Comparison of ENCODE assay signal across 13 mouse cellular contexts in genomic region chr10:77237795-77238580, GRCm38 (mm10). TPM values are rescaled to one million over a fixed set of nuclear protein-coding genes. Genes with fewer than 3 reads are reported as not detected.
A peak's percentile ranks its signal among the peaks of the same experiment; 100 is the strongest.
DNase-seq lines count a peak whose midpoint lies in the region; ATAC-seq and TF ChIP-seq lines count a peak whose summit lies in the region.
"Had no signal": no experiment of that assay in that cellular context is flagged by ENCODE, and none has a peak within 500 bp of the region (broad histone marks: within the 10 kb centered on the region; RNA-seq: fewer than 3 reads in every experiment).

No protein-coding gene starts in this region.

- 0 out of 2 replicates have a peak overlapping the region, but pooled peaks have one; percentile 40 for H3K27ac ChIP-seq in hindbrain, embryonic 10.5 days
- no peak overlapping the region for H3K27ac ChIP-seq in hindbrain, embryonic 13.5 days
- no peak overlapping the region for H3K27ac ChIP-seq in lung, postnatal 0 days (ENCODE audit: low read length)
- H3K27ac ChIP-seq in embryonic facial prominence, embryonic 13.5 days = no peak overlapping the region
- H3K27ac ChIP-seq in stomach, embryonic 16.5 days (ENCODE audit: low read length) = peak overlapping the region; percentile 42; the same call in 1 of the 2 replicates
- no peak overlapping the region for H3K27ac ChIP-seq in forebrain, embryonic 14.5 days (ENCODE audit: low read depth, low read length)
- H3K27ac ChIP-seq: limb, embryonic 13.5 days had no signal

- H3K9me3 ChIP-seq in hindbrain, embryonic 10.5 days = 0 out of 2 replicates have a peak, but pooled peaks cover 4% of the 10 kb centered on the region
- H3K9me3 ChIP-seq in hindbrain, embryonic 13.5 days = no peaks in the 10 kb centered on the region
- H3K9me3 ChIP-seq in lung, postnatal 0 days (ENCODE audit: low read length) = no peaks in the 10 kb centered on the region
- H3K9me3 ChIP-seq in embryonic facial prominence, embryonic 13.5 days = no peaks in the 10 kb centered on the region
- 0 out of 2 replicates have a peak, but pooled peaks cover 3% of the 10 kb centered on the region for H3K9me3 ChIP-seq in stomach, embryonic 16.5 days (replicated peaks; ENCODE audit: control insufficient read depth, low read length)
- H3K9me3 ChIP-seq in forebrain, embryonic 14.5 days (replicated peaks; ENCODE audit: control insufficient read depth, low read length) = no peaks in the 10 kb centered on the region
- H3K9me3 ChIP-seq: limb, embryonic 13.5 days had no signal

- 74% methylated on average over 16 of the region's 16 CpGs for WGBS in hindbrain, embryonic 10.5 days
- 79% methylated on average over 16 of the region's 16 CpGs for WGBS in hindbrain, embryonic 13.5 days
- 51% methylated on average over 16 of the region's 16 CpGs for WGBS in lung, postnatal 0 days
- WGBS in embryonic facial prominence, embryonic 13.5 days = 62% methylated on average over 16 of the region's 16 CpGs
- WGBS in stomach, embryonic 16.5 days = 60% methylated on average over 16 of the region's 16 CpGs
- 80% methylated on average over 16 of the region's 16 CpGs for WGBS in forebrain, embryonic 14.5 days

- TF ChIP-seq EP300 in lung, postnatal 0 days (IDR thresholded peaks at IDR 0.05) = no peak

- no peaks in the 10 kb centered on the region for H3K36me3 ChIP-seq in hindbrain, embryonic 10.5 days
- H3K36me3 ChIP-seq in hindbrain, embryonic 13.5 days = no peaks in the 10 kb centered on the region
- H3K36me3 ChIP-seq in lung, postnatal 0 days (ENCODE audit: insufficient read depth, low read length) = no peaks in the 10 kb centered on the region
- no peaks in the 10 kb centered on the region for H3K36me3 ChIP-seq in embryonic facial prominence, embryonic 13.5 days
- no peaks in the 10 kb centered on the region for H3K36me3 ChIP-seq in stomach, embryonic 16.5 days (ENCODE audit: control insufficient read depth, insufficient read depth, low read length)
- no peaks in the 10 kb centered on the region for H3K36me3 ChIP-seq in forebrain, embryonic 14.5 days (ENCODE audit: control insufficient read depth, insufficient read depth, low read length)
- H3K36me3 ChIP-seq: limb, embryonic 13.5 days had no signal

- H3K4me3 ChIP-seq in hindbrain, embryonic 10.5 days = no peak overlapping the region
- no peak overlapping the region for H3K4me3 ChIP-seq in hindbrain, embryonic 13.5 days
- H3K4me3 ChIP-seq in lung, postnatal 0 days (ENCODE audit: low read depth, low read length) = no peak overlapping the region
- no peak overlapping the region for H3K4me3 ChIP-seq in embryonic facial prominence, embryonic 13.5 days
- H3K4me3 ChIP-seq in stomach, embryonic 16.5 days (replicated peaks; ENCODE audit: low read length) = no peak overlapping the region
- no peak overlapping the region for H3K4me3 ChIP-seq in forebrain, embryonic 14.5 days (ENCODE audit: low read depth, low read length)
- H3K4me3 ChIP-seq: limb, embryonic 13.5 days had no signal

- H3K4me1 ChIP-seq in hindbrain, embryonic 10.5 days (replicated peaks) = peaks cover 22% of the 10 kb centered on the region
- H3K4me1 ChIP-seq in hindbrain, embryonic 13.5 days (replicated peaks) = no peaks in the 10 kb centered on the region; the same call in 1 of the 2 replicates
- peaks cover 5% of the 10 kb centered on the region; the same call in 1 of the 2 replicates for H3K4me1 ChIP-seq in lung, postnatal 0 days (ENCODE audit: insufficient read depth, low read depth, low read length)
- 0 out of 2 replicates have a peak, but pooled peaks cover 5% of the 10 kb centered on the region for H3K4me1 ChIP-seq in embryonic facial prominence, embryonic 13.5 days
- H3K4me1 ChIP-seq in stomach, embryonic 16.5 days (ENCODE audit: control insufficient read depth, insufficient read depth, low read length) = peaks cover 1% of the 10 kb centered on the region
- H3K4me1 ChIP-seq in forebrain, embryonic 14.5 days (ENCODE audit: control insufficient read depth, insufficient read depth, low read length) = no peaks in the 10 kb centered on the region

- peaks cover 3% of the 10 kb centered on the region; the same call in 1 of the 2 replicates for H3K27me3 ChIP-seq in hindbrain, embryonic 10.5 days (ENCODE audit: insufficient read depth, poor library complexity, severe bottlenecking)
- no peaks in the 10 kb centered on the region for H3K27me3 ChIP-seq in hindbrain, embryonic 13.5 days
- H3K27me3 ChIP-seq in lung, postnatal 0 days (replicated peaks; ENCODE audit: insufficient read depth, low read length) = no peaks in the 10 kb centered on the region
- no peaks in the 10 kb centered on the region for H3K27me3 ChIP-seq in embryonic facial prominence, embryonic 13.5 days
- H3K27me3 ChIP-seq in stomach, embryonic 16.5 days (ENCODE audit: control insufficient read depth, insufficient read depth, low read length) = no peaks in the 10 kb centered on the region
- no peaks in the 10 kb centered on the region for H3K27me3 ChIP-seq in forebrain, embryonic 14.5 days (replicated peaks; ENCODE audit: control insufficient read depth, insufficient read depth, low read length)
- H3K27me3 ChIP-seq: limb, embryonic 13.5 days had no signal

- no peak for DNase-seq in hindbrain, embryonic 10.5 days (ENCODE audit: low spot score)
- DNase-seq in lung, postnatal 0 days (ENCODE audit: low spot score) = peak; percentile 35
- no peak for DNase-seq in lung, postnatal 10 days
- no peak for DNase-seq in forebrain, embryonic 14.5 days (ENCODE audit: low spot score)
- no peak for DNase-seq in retina, postnatal 1 day
- DNase-seq: cerebellum, postnatal 14 days; gastrocnemius, postnatal 14 days; midbrain, embryonic 14.5 days had no signal

- no peak overlapping the region for H3K9ac ChIP-seq in hindbrain, embryonic 13.5 days
- H3K9ac ChIP-seq in lung, postnatal 0 days (replicated peaks; ENCODE audit: low read depth) = no peak overlapping the region
- no peak overlapping the region for H3K9ac ChIP-seq in embryonic facial prominence, embryonic 13.5 days
- H3K9ac ChIP-seq in stomach, embryonic 16.5 days (ENCODE audit: low read length) = no peak overlapping the region
- no peak overlapping the region for H3K9ac ChIP-seq in forebrain, embryonic 14.5 days (ENCODE audit: low read length)
- H3K9ac ChIP-seq: limb, embryonic 13.5 days had no signal

- no peak for ATAC-seq in hindbrain, embryonic 13.5 days (ENCODE audit: low FRiP score)
- ATAC-seq in lung, postnatal 0 days = peak; percentile 48
- 0 out of 2 replicates have a peak, but pooled peaks have one; percentile 48 for ATAC-seq in embryonic facial prominence, embryonic 13.5 days (ENCODE audit: insufficient number of reproducible peaks, insufficient read depth, low FRiP score, low TSS enrichment, low read depth)
- peak; percentile 41; the same call in 1 of the 2 replicates for ATAC-seq in stomach, embryonic 16.5 days (ENCODE audit: insufficient read depth, low FRiP score)
- no peak for ATAC-seq in forebrain, embryonic 14.5 days
- ATAC-seq: inflammation-experienced regulatory T-cells, adult 6 months had no signal

- no peak for TF ChIP-seq CTCF in lung, postnatal 0 days (IDR thresholded peaks at IDR 0.05)

- no peak overlapping the region for H3K4me2 ChIP-seq in hindbrain, embryonic 13.5 days
- H3K4me2 ChIP-seq in lung, postnatal 0 days (replicated peaks; ENCODE audit: low read depth, low read length) = no peak overlapping the region
- no peak overlapping the region for H3K4me2 ChIP-seq in embryonic facial prominence, embryonic 13.5 days
- H3K4me2 ChIP-seq in stomach, embryonic 16.5 days (ENCODE audit: low read depth, low read length) = no peak overlapping the region
- H3K4me2 ChIP-seq in forebrain, embryonic 14.5 days (ENCODE audit: low read length) = no peak overlapping the region
- H3K4me2 ChIP-seq: limb, embryonic 13.5 days had no signal

RNA-seq across cellular contexts. Expression of gene Pofut2, which starts 21.0 kb away (rescaled TPM):
- 77.0 and 86.6 TPM in 2 replicates for polyA plus RNA-seq in hindbrain, embryonic 10.5 days (2016; fragmentation: Nextera tagmentation; extraction: Ambion mirVana)
- 57.3 and 63.4 TPM in 2 replicates for polyA plus RNA-seq in hindbrain, embryonic 13.5 days (2015; fragmentation: Nextera tagmentation; extraction: Ambion mirVana)
- 84.2 and 84.4 TPM in 2 replicates for polyA plus RNA-seq in lung, postnatal 0 days (2015; fragmentation: Nextera tagmentation; extraction: Ambion mirVana)
- 132 and 134 TPM in 2 replicates for polyA plus RNA-seq in embryonic facial prominence, embryonic 13.5 days (2015; fragmentation: Nextera tagmentation; extraction: Ambion mirVana)
- polyA plus RNA-seq in stomach, embryonic 16.5 days (2015; fragmentation: Nextera tagmentation; extraction: Ambion mirVana) = 125 and 137 TPM in 2 replicates
- polyA plus RNA-seq in forebrain, embryonic 14.5 days (2014; fragmentation: Nextera tagmentation; extraction: Ambion mirVana) = 44.1 and 55.2 TPM in 2 replicates

Comparison
In these comparisons a context has a peak if more than half of its experiments do, and no peak if none do; other contexts are left out.
1. H3K27ac ChIP-seq: peak in hindbrain, embryonic 10.5 days (single experiment) and stomach, embryonic 16.5 days (single experiment); none in hindbrain, embryonic 13.5 days (single experiment), lung, postnatal 0 days (single experiment), embryonic facial prominence, embryonic 13.5 days (single experiment) and forebrain, embryonic 14.5 days (single experiment).
2. ATAC-seq: peak in lung, postnatal 0 days (single experiment), embryonic facial prominence, embryonic 13.5 days (single experiment) and stomach, embryonic 16.5 days (single experiment); none in hindbrain, embryonic 13.5 days (single experiment) and forebrain, embryonic 14.5 days (single experiment).